Comparison of ENCODE assay signal across 8 mouse cellular contexts in the genomic region with DNA sequence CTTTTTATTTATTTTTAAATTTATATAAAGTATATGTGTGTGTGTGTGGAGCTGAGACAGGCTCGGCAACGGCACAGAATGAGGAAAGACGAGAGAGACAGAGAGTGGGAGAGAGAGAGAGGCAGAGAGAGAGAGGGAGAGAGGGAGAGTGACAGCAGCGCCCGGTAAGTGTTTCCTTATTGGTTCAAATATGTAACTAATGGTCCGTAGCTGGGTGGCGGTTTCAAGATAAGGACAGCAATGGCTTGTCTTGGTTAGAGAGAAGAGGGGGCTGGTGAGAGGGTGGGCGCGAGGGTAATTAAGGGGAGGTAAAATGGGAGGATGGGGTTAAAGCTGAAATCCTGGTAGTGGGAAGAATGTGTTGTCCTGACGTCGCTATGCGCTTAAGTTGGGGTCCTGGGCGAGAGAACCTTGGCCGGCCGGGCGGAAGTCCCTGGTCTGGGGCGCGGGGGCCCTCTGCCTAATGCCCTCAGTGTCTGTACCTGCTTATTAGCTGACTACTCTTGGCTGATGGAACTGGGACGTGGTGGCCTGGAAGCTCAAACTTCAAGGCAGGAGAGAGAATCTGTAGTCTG. TPM values are rescaled to one million over a fixed set of nuclear protein-coding genes. Genes with fewer than 3 reads are reported as not detected.
DNase-seq lines count a peak whose midpoint lies in the region; ATAC-seq and TF ChIP-seq lines count a peak whose summit lies in the region.

No protein-coding gene starts in this region.

- no peaks in the 10 kb centered on the region for H3K9me3 ChIP-seq in kidney, embryonic 14.5 days (ENCODE audit: control insufficient read depth, low read length)
- no peaks in the 10 kb centered on the region for H3K9me3 ChIP-seq in hindbrain, postnatal 0 days (ENCODE audit: low read length)

- ATAC-seq in kidney, embryonic 14.5 days (ENCODE audit: low FRiP score, low TSS enrichment), result peak; percentile 36
- no peak for ATAC-seq in hindbrain, postnatal 0 days

- under 1% methylated on average over 19 of the region's 19 CpGs for WGBS in kidney, embryonic 14.5 days
- WGBS in hindbrain, postnatal 0 days, result 2% methylated on average over 19 of the region's 19 CpGs

- peak overlapping the region; percentile 17 for H3ac ChIP-seq in myocyte (ENCODE audit: control insufficient read depth, insufficient read length)

- H3K36me3 ChIP-seq in kidney, embryonic 14.5 days (ENCODE audit: control insufficient read depth, insufficient read depth, low read length), result no peaks in the 10 kb centered on the region
- H3K36me3 ChIP-seq in hindbrain, postnatal 0 days (ENCODE audit: insufficient read depth, low read length), result no peaks in the 10 kb centered on the region
- no peaks in the 10 kb centered on the region for H3K36me3 ChIP-seq in myocyte (ENCODE audit: control insufficient read depth, insufficient read depth)

- peak overlapping the region; percentile 62 for H3K4me3 ChIP-seq in kidney, embryonic 14.5 days (ENCODE audit: low read length)
- H3K4me3 ChIP-seq in bone marrow macrophage, adult 2 months (ENCODE audit: insufficient read depth, low read length), result peak overlapping the region; percentile 46; the same call in 1 of the 2 replicates
- peak overlapping the region; percentile 35 for H3K4me3 ChIP-seq in hindbrain, postnatal 0 days (ENCODE audit: low read length)
- peak overlapping the region; percentile 73 for H3K4me3 ChIP-seq in myocyte

- peaks cover 54% of the 10 kb centered on the region for H3K79me2 ChIP-seq in myocyte (ENCODE audit: control insufficient read depth, insufficient read depth)

- peak overlapping the region; percentile 89 for H3K9ac ChIP-seq in kidney, embryonic 14.5 days (ENCODE audit: low read depth, low read length)
- H3K9ac ChIP-seq in hindbrain, postnatal 0 days (replicated peaks; ENCODE audit: low read length), result no peak overlapping the region

- intact Hi-C loops in left cerebral cortex, postnatal 25 days (cut with DNase I), result no loop called here

- no peak for TF ChIP-seq CTCF in bone marrow macrophage, adult 2 months (IDR thresholded peaks at IDR 0.05; ENCODE audit: low read depth, low read length)
- no peak for TF ChIP-seq CTCF in hindbrain, postnatal 0 days (IDR thresholded peaks at IDR 0.05; ENCODE audit: low read depth)

- DNase-seq in kidney, adult 9 months, result no peak
- DNase-seq in hindbrain, postnatal 0 days (ENCODE audit: low spot score), result no peak
- DNase-seq in frontal cortex, postnatal 10 days (ENCODE audit: low spot score in 2 of 2), result no peak
- no peak for DNase-seq in left cerebral cortex, adult 9 months (ENCODE audit: low spot score in 2 of 2)
- DNase-seq in left cerebral cortex, postnatal 25 days (ENCODE audit: low spot score in 2 of 2), result no peak

- peak overlapping the region; percentile 85 for H3K4me2 ChIP-seq in kidney, embryonic 14.5 days (replicated peaks; ENCODE audit: low read depth, low read length)
- H3K4me2 ChIP-seq in hindbrain, postnatal 0 days (ENCODE audit: low read depth, low read length), result peak overlapping the region; percentile 56
- H3K4me2 ChIP-seq in myocyte (ENCODE audit: low read depth), result peak overlapping the region; percentile 88

- peak overlapping the region; percentile 95 for H3K27ac ChIP-seq in kidney, embryonic 14.5 days (ENCODE audit: low read depth, low read length)
- no peak overlapping the region for H3K27ac ChIP-seq in bone marrow macrophage, adult 2 months (ENCODE audit: insufficient read depth, low read depth, low read length)
- H3K27ac ChIP-seq in hindbrain, postnatal 0 days, result no peak overlapping the region

- peaks cover 12% of the 10 kb centered on the region for H3K27me3 ChIP-seq in kidney, embryonic 14.5 days (ENCODE audit: control insufficient read depth, insufficient read depth, low read length)
- peaks cover 93% of the 10 kb centered on the region for H3K27me3 ChIP-seq in hindbrain, postnatal 0 days (ENCODE audit: insufficient read depth, low read length)
- H3K27me3 ChIP-seq in myocyte (ENCODE audit: control insufficient read depth, insufficient read depth, insufficient read length), result no peaks in the 10 kb centered on the region

- peaks cover 50% of the 10 kb centered on the region for H3K4me1 ChIP-seq in kidney, embryonic 14.5 days (ENCODE audit: control insufficient read depth, insufficient read depth, low read length)
- no peaks in the 10 kb centered on the region for H3K4me1 ChIP-seq in bone marrow macrophage, adult 2 months (ENCODE audit: control insufficient read depth, insufficient read depth, low read length)
- peaks cover 4% of the 10 kb centered on the region; the same call in 1 of the 2 replicates for H3K4me1 ChIP-seq in hindbrain, postnatal 0 days (ENCODE audit: insufficient read depth, low read length)

- TF ChIP-seq POLR2A in bone marrow macrophage, adult 2 months (IDR thresholded peaks at IDR 0.05; ENCODE audit: borderline replicate concordance, low read depth, low read length), result no peak
- TF ChIP-seq POLR2A in myocyte (IDR thresholded peaks at IDR 0.05; ENCODE audit: insufficient read length, low read depth), result no peak

TF ChIP-seq in myocyte, 11 proteins besides CTCF, POLR2A, EP300 and RAD21:
- TF ChIP-seq POLR2AphosphoS2 (IDR thresholded peaks at IDR 0.05; ENCODE audit: insufficient read length, low read depth), result no peak
- TF ChIP-seq REST (IDR thresholded peaks at IDR 0.05; ENCODE audit: insufficient read depth, insufficient read length), result no peak
- TF ChIP-seq MYOG (IDR thresholded peaks at IDR 0.05; ENCODE audit: control insufficient read depth in 1 of 3, insufficient read depth in 1 of 3, insufficient read length in 2 of 3, low read depth in 2 of 3), result no peak
- no peak for TF ChIP-seq TCF12 (IDR thresholded peaks at IDR 0.05; ENCODE audit: insufficient read depth, poor library complexity, severe bottlenecking)
- no peak for TF ChIP-seq CEBPB (IDR thresholded peaks at IDR 0.05; ENCODE audit: insufficient read depth, poor library complexity, severe bottlenecking)
- TF ChIP-seq USF1 (IDR thresholded peaks at IDR 0.05; ENCODE audit: low read depth), result no peak
- no peak for TF ChIP-seq MYOD1 (IDR thresholded peaks at IDR 0.05; ENCODE audit: control insufficient read depth in 1 of 3, insufficient read length in 2 of 3, low read depth in 2 of 3)
- no peak for TF ChIP-seq MAX (IDR thresholded peaks at IDR 0.05; ENCODE audit: low read depth)
- no peak for TF ChIP-seq SRF (IDR thresholded peaks at IDR 0.05; ENCODE audit: control insufficient read depth, insufficient read length, low read depth)
- TF ChIP-seq TCF3 (IDR thresholded peaks at IDR 0.05; ENCODE audit: insufficient read length, low read depth), result no peak
- TF ChIP-seq E2F4 (IDR thresholded peaks at IDR 0.05; ENCODE audit: insufficient read depth), result no peak
TF ChIP-seq in myocyte: peak in this region for 0.

RNA-seq across cellular contexts. Expression of a gene that starts 0.6 kb away (rescaled TPM):
- polyA plus RNA-seq in kidney, embryonic 14.5 days (2014; fragmentation: Nextera tagmentation; extraction: Ambion mirVana), result 12.3 and 16.1 TPM in 2 replicates
- polyA plus RNA-seq in bone marrow macrophage, adult 2 months (2012; ENCODE audit: insufficient read depth, insufficient read length, missing spikeins), result not detected in 2 replicates
- 0.43 and 1.4 TPM in 2 replicates for total RNA-seq in hindbrain, postnatal 0 days (2014; rRNA removed)
- polyA plus RNA-seq in hindbrain, postnatal 0 days (2015; fragmentation: Nextera tagmentation; extraction: Ambion mirVana), result 0.59 and 1.2 TPM in 2 replicates
- 14.0 TPM for polyA plus RNA-seq in myocyte (2012; fragmentation: generic; extraction: Trizol)
- total RNA-seq in left cerebral cortex, postnatal 25 days (2021), result not detected

RNA-seq across cellular contexts. Expression of a gene that starts 8.3 kb away (rescaled TPM):
- 12.6 and 13.8 TPM in 2 replicates for polyA plus RNA-seq in kidney, embryonic 14.5 days (2014; fragmentation: Nextera tagmentation; extraction: Ambion mirVana)
- polyA plus RNA-seq in bone marrow macrophage, adult 2 months (2012; ENCODE audit: insufficient read depth, insufficient read length, missing spikeins), result not detected in 2 replicates
- total RNA-seq in hindbrain, postnatal 0 days (2014; rRNA removed), result 0.26 TPM in 1 of 2 replicates, not detected in the other
- not detected in 2 replicates for polyA plus RNA-seq in hindbrain, postnatal 0 days (2015; fragmentation: Nextera tagmentation; extraction: Ambion mirVana)
- polyA plus RNA-seq in myocyte (2012; fragmentation: generic; extraction: Trizol), result 0.71 TPM
- total RNA-seq in left cerebral cortex, postnatal 25 days (2021), result not detected

RNA-seq across cellular contexts. Expression of a gene that starts 20.0 kb away (rescaled TPM):
- polyA plus RNA-seq in kidney, embryonic 14.5 days (2014; fragmentation: Nextera tagmentation; extraction: Ambion mirVana), result 7.4 and 8.6 TPM in 2 replicates
- polyA plus RNA-seq in bone marrow macrophage, adult 2 months (2012; ENCODE audit: insufficient read depth, insufficient read length, missing spikeins), result 0.27 TPM in 1 of 2 replicates, not detected in the other
- 12.5 and 13.1 TPM in 2 replicates for total RNA-seq in hindbrain, postnatal 0 days (2014; rRNA removed)
- polyA plus RNA-seq in hindbrain, postnatal 0 days (2015; fragmentation: Nextera tagmentation; extraction: Ambion mirVana), result 33.0 and 35.4 TPM in 2 replicates
- polyA plus RNA-seq in myocyte (2012; fragmentation: generic; extraction: Trizol), result 3.6 TPM
- total RNA-seq in left cerebral cortex, postnatal 25 days (2021), result not detected

RNA-seq across cellular contexts. Expression of a gene that starts 22.5 kb away (rescaled TPM):
- polyA plus RNA-seq in kidney, embryonic 14.5 days (2014; fragmentation: Nextera tagmentation; extraction: Ambion mirVana), result 10.3 and 10.7 TPM in 2 replicates
- polyA plus RNA-seq in bone marrow macrophage, adult 2 months (2012; ENCODE audit: insufficient read depth, insufficient read length, missing spikeins), result not detected in 2 replicates
- total RNA-seq in hindbrain, postnatal 0 days (2014; rRNA removed), result not detected in 2 replicates
- polyA plus RNA-seq in hindbrain, postnatal 0 days (2015; fragmentation: Nextera tagmentation; extraction: Ambion mirVana), result not detected in 2 replicates
- polyA plus RNA-seq in myocyte (2012; fragmentation: generic; extraction: Trizol), result 10.5 TPM
- total RNA-seq in left cerebral cortex, postnatal 25 days (2021), result not detected

RNA-seq across cellular contexts. Expression of a gene that starts 31.5 kb away (rescaled TPM):
- 5.1 and 5.8 TPM in 2 replicates for polyA plus RNA-seq in kidney, embryonic 14.5 days (2014; fragmentation: Nextera tagmentation; extraction: Ambion mirVana)
- not detected in 2 replicates for polyA plus RNA-seq in bone marrow macrophage, adult 2 months (2012; ENCODE audit: insufficient read depth, insufficient read length, missing spikeins)
- total RNA-seq in hindbrain, postnatal 0 days (2014; rRNA removed), result 5.4 and 8.7 TPM in 2 replicates
- 6.4 and 7.3 TPM in 2 replicates for polyA plus RNA-seq in hindbrain, postnatal 0 days (2015; fragmentation: Nextera tagmentation; extraction: Ambion mirVana)
- 1.2 TPM for polyA plus RNA-seq in myocyte (2012; fragmentation: generic; extraction: Trizol)
- not detected for total RNA-seq in left cerebral cortex, postnatal 25 days (2021)
